Mouse (Mus musculus) lung, postnatal 0 days (tissue): Measurements from ENCODE around the gene Il11.
A peak's percentile ranks its signal among the peaks of the same experiment; 100 is the strongest.

Source experiments
- CTCF ChIP-seq: IDR thresholded peaks from 2 replicates; pipeline ENCODE4 v1.5.1; 2016; ENCODE audit warnings: antibody characterized with exemption, mild to moderate bottlenecking
- EP300 ChIP-seq: IDR thresholded peaks from 2 replicates; pipeline ENCODE4 v1.6.1; 2016; ENCODE audit warnings: antibody characterized with exemption, mild to moderate bottlenecking, control low read depth

GRCm38 (mm10) chr7:4795767-4796433, 13.2 kb upstream of the Il11 start:
- TF ChIP-seq EP300 (no peak), CTCF (peak; percentile 86)
